Mouse (Mus musculus): ENCODE data around the gene Inca1. TPM values are rescaled to one million over a fixed set of nuclear protein-coding genes. Genes with fewer than 3 reads are reported as not detected.
A peak's percentile ranks its signal among the peaks of the same experiment; 100 is the strongest.

Inca1 gene
- polyA plus RNA-seq, 1 experiment from 2014 or later, result 1.2 TPM

DNA sequence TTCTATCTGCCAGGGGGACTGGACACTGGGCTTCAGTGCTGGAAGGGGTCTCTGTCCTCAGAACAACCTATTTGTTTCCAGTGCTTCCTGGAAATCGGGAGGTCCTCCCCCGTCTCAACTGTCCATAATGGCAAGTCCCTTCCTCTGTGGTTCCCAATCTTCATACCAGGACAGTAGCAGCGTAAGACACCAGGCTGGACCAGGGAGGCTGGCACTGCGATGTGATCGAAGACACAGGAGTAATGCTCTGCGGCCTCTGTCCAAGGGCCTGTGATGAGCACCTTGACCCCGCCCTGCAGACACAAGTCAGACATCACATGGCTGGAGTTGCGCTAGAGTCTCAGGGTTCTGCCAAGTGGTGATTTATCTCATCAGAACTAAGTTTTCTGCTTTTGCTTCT, 20.6 kb downstream of the Inca1 start:
- Histone ChIP-seq H3K27ac (ENCODE audit: low read depth, low read length) (no peak overlapping the region), H3K27me3 (replicated peaks; ENCODE audit: control insufficient read depth, insufficient read depth, low read length) (no peaks in the 10 kb centered on the region), H3K9me3 (ENCODE audit: control insufficient read depth, low read length) (no peaks in the 10 kb centered on the region), H3K4me2 (ENCODE audit: low read length) (no peak overlapping the region), H3K9ac (ENCODE audit: low read depth, low read length) (no peak overlapping the region), H3K4me3 (ENCODE audit: low read length) (no peak overlapping the region), H3K36me3 (ENCODE audit: control insufficient read depth, insufficient read depth, low read length) (peaks cover 43% of the 10 kb centered on the region), H3K4me1 (ENCODE audit: control insufficient read depth, insufficient read depth, low read depth, low read length) (peaks cover 8% of the 10 kb centered on the region)
- WGBS, result 96% methylated on average over 8 of the region's 8 CpGs
- no peak for ATAC-seq

GRCm38 (mm10) chr11:70678576-70678975, 21.4 kb downstream of the Inca1 start:
- no peak overlapping the region for H3K27ac ChIP-seq (ENCODE audit: low read depth, low read length)
- no peaks in the 10 kb centered on the region for H3K9me3 ChIP-seq (ENCODE audit: control insufficient read depth, low read length)
- no peak overlapping the region for H3K4me3 ChIP-seq (ENCODE audit: low read length)
- H3K4me2 ChIP-seq (ENCODE audit: low read length), result no peak overlapping the region
- peaks cover 39% of the 10 kb centered on the region for H3K36me3 ChIP-seq (ENCODE audit: control insufficient read depth, insufficient read depth, low read length)
- ATAC-seq, result no peak
- H3K9ac ChIP-seq (ENCODE audit: low read depth, low read length), result no peak overlapping the region
- H3K27me3 ChIP-seq (replicated peaks; ENCODE audit: control insufficient read depth, insufficient read depth, low read length), result no peaks in the 10 kb centered on the region
- peaks cover 8% of the 10 kb centered on the region for H3K4me1 ChIP-seq (ENCODE audit: control insufficient read depth, insufficient read depth, low read depth, low read length)
- 63% methylated on average over 2 of the region's 2 CpGs for WGBS

GRCm38 (mm10) chr11:70678092-70678491, 21.9 kb downstream of the Inca1 start:
- peaks cover 37% of the 10 kb centered on the region for H3K36me3 ChIP-seq (ENCODE audit: control insufficient read depth, insufficient read depth, low read length)

GRCm38 (mm10) chr11:70674501-70674900, 25.5 kb downstream of the Inca1 start:
- WGBS, result 62% methylated on average over 11 of the region's 11 CpGs
- H3K9me3 ChIP-seq (ENCODE audit: control insufficient read depth, low read length), result no peaks in the 10 kb centered on the region
- H3K9ac ChIP-seq (ENCODE audit: low read depth, low read length), result no peak overlapping the region
- no peaks in the 10 kb centered on the region for H3K27me3 ChIP-seq (replicated peaks; ENCODE audit: control insufficient read depth, insufficient read depth, low read length)
- H3K27ac ChIP-seq (ENCODE audit: low read depth, low read length), result no peak overlapping the region
- no peak overlapping the region for H3K4me3 ChIP-seq (ENCODE audit: low read length)
- H3K36me3 ChIP-seq (ENCODE audit: control insufficient read depth, insufficient read depth, low read length), result peaks cover 19% of the 10 kb centered on the region
- ATAC-seq, result no peak
- peaks cover 11% of the 10 kb centered on the region for H3K4me1 ChIP-seq (ENCODE audit: control insufficient read depth, insufficient read depth, low read depth, low read length)
- H3K4me2 ChIP-seq (ENCODE audit: low read length), result no peak overlapping the region

More at GRCm38 (mm10) chr11:70678092-70678491, 21.9 kb downstream of the Inca1 start:
- WGBS, result 85% methylated on average over 9 of the region's 9 CpGs
- Histone ChIP-seq H3K9me3 (ENCODE audit: control insufficient read depth, low read length) (no peaks in the 10 kb centered on the region), H3K4me3 (ENCODE audit: low read length) (no peak overlapping the region), H3K9ac (ENCODE audit: low read depth, low read length) (no peak overlapping the region), H3K27me3 (replicated peaks; ENCODE audit: control insufficient read depth, insufficient read depth, low read length) (no peaks in the 10 kb centered on the region), H3K27ac (ENCODE audit: low read depth, low read length) (no peak overlapping the region), H3K4me1 (ENCODE audit: control insufficient read depth, insufficient read depth, low read depth, low read length) (peaks cover 8% of the 10 kb centered on the region), H3K4me2 (ENCODE audit: low read length) (no peak overlapping the region)
- ATAC-seq, result no peak

DNA sequence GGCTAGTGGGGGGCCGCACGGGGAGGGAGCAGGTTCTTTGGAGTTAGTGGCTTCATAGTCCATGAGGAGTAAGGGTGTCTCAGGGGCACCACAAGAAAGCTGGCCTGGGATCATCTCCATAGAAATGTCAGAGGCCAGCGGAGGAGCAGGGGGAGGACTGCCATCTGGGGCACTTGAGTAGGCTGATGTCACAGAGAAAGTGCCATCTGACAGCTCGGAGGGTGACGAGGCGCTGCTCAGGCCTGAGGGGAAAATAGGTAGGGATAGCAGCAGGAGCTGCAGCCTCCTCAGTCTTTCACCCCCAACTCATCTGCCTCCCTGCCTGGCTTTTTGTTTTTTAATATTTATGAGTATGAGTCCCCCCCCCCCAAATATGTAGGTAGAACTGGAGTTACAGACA, 25.9 kb downstream of the Inca1 start:
- H3K27me3 ChIP-seq (replicated peaks; ENCODE audit: control insufficient read depth, insufficient read depth, low read length), result no peaks in the 10 kb centered on the region
- H3K9me3 ChIP-seq (ENCODE audit: control insufficient read depth, low read length), result no peaks in the 10 kb centered on the region
- no peak for ATAC-seq
- WGBS, result 60% methylated on average over 6 of the region's 6 CpGs
- no peak overlapping the region for H3K27ac ChIP-seq (ENCODE audit: low read depth, low read length)
- H3K9ac ChIP-seq (ENCODE audit: low read depth, low read length), result no peak overlapping the region
- H3K4me3 ChIP-seq (ENCODE audit: low read length), result no peak overlapping the region
- peaks cover 11% of the 10 kb centered on the region for H3K4me1 ChIP-seq (ENCODE audit: control insufficient read depth, insufficient read depth, low read depth, low read length)
- H3K36me3 ChIP-seq (ENCODE audit: control insufficient read depth, insufficient read depth, low read length), result peaks cover 16% of the 10 kb centered on the region
- no peak overlapping the region for H3K4me2 ChIP-seq (ENCODE audit: low read length)

DNA sequence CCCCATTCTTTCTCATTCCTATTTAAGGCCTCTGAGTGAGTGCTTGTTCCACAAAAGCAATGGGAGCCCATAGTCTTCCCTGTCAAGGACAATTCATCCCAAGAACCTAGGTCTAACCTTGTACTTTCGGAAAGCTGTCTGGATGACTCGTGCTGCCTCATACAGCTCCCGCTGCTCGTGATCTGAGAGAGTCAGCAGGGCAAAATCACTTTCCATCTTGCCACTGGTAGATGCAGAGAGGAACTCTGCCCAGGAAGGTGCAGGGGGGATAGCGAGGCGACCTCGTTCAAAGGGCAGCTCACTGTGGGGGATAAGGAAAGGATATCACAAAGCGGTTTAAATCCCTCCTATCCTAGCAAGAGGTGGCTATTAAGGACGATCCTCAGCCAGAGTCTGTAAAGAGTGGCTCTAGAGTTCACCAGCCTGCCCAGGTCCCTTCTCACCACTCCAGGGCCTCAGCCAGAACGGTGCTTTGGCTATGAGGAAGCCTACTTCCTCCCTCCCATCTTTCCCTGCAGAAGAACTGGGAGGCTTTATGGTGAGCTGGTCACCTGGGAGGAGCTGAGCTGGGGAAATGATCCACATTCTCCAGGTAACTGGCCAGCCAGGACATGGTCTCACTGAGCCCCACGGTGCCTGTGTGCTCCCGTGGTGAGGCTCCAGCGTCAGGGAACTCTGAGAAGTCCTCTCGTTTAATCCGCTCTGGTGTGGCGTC, 28.5 kb downstream of the Inca1 start:
- Histone ChIP-seq H3K4me1 (ENCODE audit: control insufficient read depth, insufficient read depth, low read depth, low read length) (peaks cover 18% of the 10 kb centered on the region), H3K4me2 (ENCODE audit: low read length) (no peak overlapping the region; the same call in 1 of the 2 replicates), H3K27ac (ENCODE audit: low read depth, low read length) (no peak overlapping the region), H3K4me3 (ENCODE audit: low read length) (no peak overlapping the region), H3K9me3 (ENCODE audit: control insufficient read depth, low read length) (no peaks in the 10 kb centered on the region), H3K9ac (ENCODE audit: low read depth, low read length) (0 out of 2 replicates have a peak overlapping the region, but pooled peaks have one; percentile 19), H3K27me3 (replicated peaks; ENCODE audit: control insufficient read depth, insufficient read depth, low read length) (no peaks in the 10 kb centered on the region), H3K36me3 (ENCODE audit: control insufficient read depth, insufficient read depth, low read length) (peaks cover 10% of the 10 kb centered on the region; the same call in 1 of the 2 replicates)
- 83% methylated on average over 16 of the region's 16 CpGs for WGBS
- ATAC-seq, result no peak

DNA sequence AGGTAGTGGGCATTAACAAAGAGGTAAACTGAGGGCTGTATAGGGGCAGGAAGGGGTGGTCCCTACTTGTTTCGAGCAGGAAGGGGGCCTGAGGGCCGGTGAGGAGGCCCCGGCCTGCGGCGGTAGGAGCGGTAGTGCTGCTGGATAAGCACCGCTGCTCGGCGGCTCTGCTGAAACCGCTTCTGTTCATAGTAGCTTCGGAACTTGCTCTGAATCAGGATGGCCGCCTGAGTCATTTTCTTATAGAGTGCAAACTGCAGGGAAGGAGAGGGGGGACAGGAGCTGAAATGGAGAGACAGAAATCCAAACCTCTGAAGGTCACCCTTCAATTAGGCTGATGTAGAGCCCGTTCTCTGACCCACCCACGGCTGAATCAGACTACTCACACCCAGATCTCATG, 29.5 kb downstream of the Inca1 start:
- H3K4me2 ChIP-seq (ENCODE audit: low read length), result peak overlapping the region; percentile 86
- WGBS, result 38% methylated on average over 14 of the region's 14 CpGs
- H3K9me3 ChIP-seq (ENCODE audit: control insufficient read depth, low read length), result no peaks in the 10 kb centered on the region
- H3K36me3 ChIP-seq (ENCODE audit: control insufficient read depth, insufficient read depth, low read length), result peaks cover 5% of the 10 kb centered on the region; the same call in 1 of the 2 replicates
- ATAC-seq, result no peak
- H3K27me3 ChIP-seq (replicated peaks; ENCODE audit: control insufficient read depth, insufficient read depth, low read length), result no peaks in the 10 kb centered on the region
- H3K9ac ChIP-seq (ENCODE audit: low read depth, low read length), result peak overlapping the region; percentile 79
- peak overlapping the region; percentile 64 for H3K4me3 ChIP-seq (ENCODE audit: low read length)
- peaks cover 18% of the 10 kb centered on the region for H3K4me1 ChIP-seq (ENCODE audit: control insufficient read depth, insufficient read depth, low read depth, low read length)
- peak overlapping the region; percentile 97 for H3K27ac ChIP-seq (ENCODE audit: low read depth, low read length)

- peaks cover 7% of the 10 kb centered on the region; the same call in 1 of the 2 replicates for H3K36me3 ChIP-seq (ENCODE audit: control insufficient read depth, insufficient read depth, low read length)
- H3K4me1 ChIP-seq (ENCODE audit: control insufficient read depth, insufficient read depth, low read depth, low read length), result peaks cover 18% of the 10 kb centered on the region
- no peaks in the 10 kb centered on the region for H3K27me3 ChIP-seq (replicated peaks; ENCODE audit: control insufficient read depth, insufficient read depth, low read length)
- H3K9me3 ChIP-seq (ENCODE audit: control insufficient read depth, low read length), result no peaks in the 10 kb centered on the region
- WGBS, result under 1% methylated on average over 31 of the region's 31 CpGs
- peak overlapping the region; percentile 97 for H3K27ac ChIP-seq (ENCODE audit: low read depth, low read length)
- H3K4me3 ChIP-seq (ENCODE audit: low read length), result peak overlapping the region; percentile 64
- peak; percentile 38 for ATAC-seq
- H3K9ac ChIP-seq (ENCODE audit: low read depth, low read length), result peak overlapping the region; percentile 79
- peak overlapping the region; percentile 86 for H3K4me2 ChIP-seq (ENCODE audit: low read length)
Observed at GRCm38 (mm10) chr11:70669582-70670345, 30.2 kb downstream of the Inca1 start.
